Mouse (Mus musculus) urinary bladder, postnatal 14 days (tissue): ENCODE measurements around the gene C1rl.
"Not testable (repeated sequence)": the region's sequence is repeated elsewhere in the genome, so short reads cannot be mapped to it uniquely, and the experiment has no call there.

Experiments used
- DNase-seq: peaks from one replicate; pipeline ENCODE4 v3.0.0; 2021; ENCODE audit warnings: low spot score

C1rl gene

GRCm38 (mm10) chr6:124492842-124493561 lies at the start of gene C1rl:
TSS of gene C1rl (plus strand) at chr6:124493113.
- peak; percentile 86 for DNase-seq

- DNase-seq, result no peak
These were observed 49.6 kb upstream of the C1rl start for GRCm38 (mm10) chr6:124443338-124443737.

GRCm38 (mm10) chr6:124446024-124446423 lies 46.9 kb upstream of the C1rl start:
- no peak for DNase-seq

GRCm38 (mm10) chr6:124446459-124446858 lies 46.5 kb upstream of the C1rl start:
- DNase-seq, result no peak

- DNase-seq, result no peak
These were observed 45.6 kb upstream of the C1rl start for GRCm38 (mm10) chr6:124447356-124447755.

GRCm38 (mm10) chr6:124448186-124448852 lies 44.6 kb upstream of the C1rl start:
- no peak for DNase-seq

GRCm38 (mm10) chr6:124448959-124449667 lies 43.8 kb upstream of the C1rl start:
- DNase-seq, result no peak

GRCm38 (mm10) chr6:124449668-124450383 lies 43.1 kb upstream of the C1rl start:
- no peak for DNase-seq

- DNase-seq, result no peak
These were observed 40.9 kb upstream of the C1rl start for GRCm38 (mm10) chr6:124451995-124452394.

- no peak for DNase-seq
These were observed 39.2 kb upstream of the C1rl start for GRCm38 (mm10) chr6:124453756-124454155.

GRCm38 (mm10) chr6:124456243-124456642 lies 36.7 kb upstream of the C1rl start:
- no peak for DNase-seq

GRCm38 (mm10) chr6:124457827-124458226 lies 35.1 kb upstream of the C1rl start:
- no peak for DNase-seq

- no peak for DNase-seq
These were observed 34.4 kb upstream of the C1rl start for GRCm38 (mm10) chr6:124458505-124458904.

GRCm38 (mm10) chr6:124459388-124459787 lies 33.5 kb upstream of the C1rl start:
- DNase-seq, result no peak

- DNase-seq, result no peak
These were observed 29.0 kb upstream of the C1rl start for GRCm38 (mm10) chr6:124463881-124464291.

- DNase-seq, result peak; percentile 75
These were observed 28.3 kb upstream of the C1rl start, which contains the start of gene Clstn3 for GRCm38 (mm10) chr6:124464305-124465271. TSS of gene Clstn3 (minus strand) at chr6:124464794.

GRCm38 (mm10) chr6:124465299-124465698 lies 27.6 kb upstream of the C1rl start:
- DNase-seq, result no peak

- DNase-seq, result no peak
These were observed 27.2 kb upstream of the C1rl start for GRCm38 (mm10) chr6:124465729-124466128.

GRCm38 (mm10) chr6:124471121-124471520 lies 21.8 kb upstream of the C1rl start:
- no peak for DNase-seq

- not testable (repeated sequence) for DNase-seq
These were observed 20.9 kb upstream of the C1rl start for GRCm38 (mm10) chr6:124471783-124472638.
